Comparison of ENCODE assay signal across 30 mouse cellular contexts in the genomic region with DNA sequence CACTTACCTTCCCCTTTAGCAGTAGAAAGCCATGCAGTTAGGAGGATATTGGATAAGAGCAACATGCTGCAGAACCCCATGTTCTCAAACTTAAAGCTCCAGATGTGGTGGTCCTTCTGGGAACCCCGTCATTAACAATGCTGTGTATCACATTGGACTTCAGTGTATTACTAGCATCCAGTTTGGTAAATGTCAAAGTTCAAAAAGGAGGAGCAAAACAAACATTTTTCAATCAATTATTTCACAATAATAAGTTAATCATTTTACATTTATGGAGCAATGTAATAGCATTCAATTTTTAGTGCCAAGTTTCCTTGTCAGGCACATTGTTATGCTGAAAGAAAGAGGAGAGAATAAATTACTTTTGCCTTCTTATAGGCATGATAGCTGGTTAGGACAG. TPM values are rescaled to one million over a fixed set of nuclear protein-coding genes. Genes with fewer than 3 reads are reported as not detected.
DNase-seq lines count a peak whose midpoint lies in the region; ATAC-seq and TF ChIP-seq lines count a peak whose summit lies in the region.
"Had no signal": no experiment of that assay in that cellular context is flagged by ENCODE, and none has a peak within 500 bp of the region (broad histone marks: within the 10 kb centered on the region; RNA-seq: fewer than 3 reads in every experiment).

A gene (minus strand): TSS at position 155 of the 400 bp plus-strand sequence.

- 14% methylated on average over 1 of the region's 1 CpGs for WGBS in liver, adult 2 months
- 42% methylated on average over 1 of the region's 1 CpGs for WGBS in liver, embryonic 16.5 days (ENCODE audit: insufficient replicate concordance)
- WGBS in liver, embryonic 11.5 days: 66% methylated on average over 1 of the region's 1 CpGs

- H3K4me2 ChIP-seq in liver, embryonic 16.5 days (ENCODE audit: low read depth, low read length): no peak within 1 kb of the TSS
- H3K4me2 ChIP-seq in liver, embryonic 11.5 days: no peak within 1 kb of the TSS
- H3K4me2 ChIP-seq: embryonic facial prominence, embryonic 13.5 days; embryonic facial prominence, embryonic 15.5 days; forebrain, embryonic 12.5 days had no signal

- peak within 1 kb of the TSS; percentile 86 for H3K27ac ChIP-seq in liver, adult 2 months (replicated peaks; ENCODE audit: insufficient read depth, low read depth, low read length)
- H3K27ac ChIP-seq in liver, embryonic 16.5 days (ENCODE audit: low read length): no peak within 1 kb of the TSS
- no peak within 1 kb of the TSS for H3K27ac ChIP-seq in liver, embryonic 11.5 days (ENCODE audit: low read depth, low read length)
- H3K27ac ChIP-seq: embryonic facial prominence, embryonic 13.5 days; embryonic facial prominence, embryonic 15.5 days; forebrain, embryonic 10.5 days; forebrain, embryonic 12.5 days had no signal

- H3K79me2 ChIP-seq in liver, adult 2 months (ENCODE audit: control insufficient read depth, insufficient read depth, low read length): peaks cover 5% of the 10 kb centered on the region; the same call in 1 of the 2 replicates

- H3K9ac ChIP-seq in liver, adult 2 months (ENCODE audit: low read depth, low read length): peak within 1 kb of the TSS; percentile 72; the same call in 1 of the 2 replicates
- H3K9ac ChIP-seq in liver, embryonic 16.5 days (ENCODE audit: low read depth, low read length): no peak within 1 kb of the TSS
- H3K9ac ChIP-seq in liver, embryonic 11.5 days (ENCODE audit: low read depth, low read length): no peak within 1 kb of the TSS
- H3K9ac ChIP-seq: embryonic facial prominence, embryonic 13.5 days; embryonic facial prominence, embryonic 15.5 days; forebrain, embryonic 12.5 days had no signal

- no peak for TF ChIP-seq CTCF in liver, adult 2 months (IDR thresholded peaks at IDR 0.05; ENCODE audit: low read depth, low read length)

- H3K4me1 ChIP-seq in liver, adult 2 months (ENCODE audit: control insufficient read depth, insufficient read depth, low read length): peaks cover 21% of the 10 kb centered on the region; the same call in 1 of the 2 replicates
- no peaks in the 10 kb centered on the region for H3K4me1 ChIP-seq in liver, embryonic 16.5 days (ENCODE audit: control insufficient read depth, low read depth, low read length)
- H3K4me1 ChIP-seq in liver, embryonic 11.5 days (replicated peaks; ENCODE audit: control insufficient read depth, insufficient read depth, low read length): no peaks in the 10 kb centered on the region
- H3K4me1 ChIP-seq: embryonic facial prominence, embryonic 13.5 days; embryonic facial prominence, embryonic 15.5 days; forebrain, embryonic 10.5 days; forebrain, embryonic 12.5 days had no signal

- H3K4me3 ChIP-seq in liver, adult 2 months (ENCODE audit: insufficient read depth, low read depth, low read length): peak within 1 kb of the TSS; percentile 90
- 0 out of 2 replicates have a peak within 1 kb of the TSS, but pooled peaks have one; percentile 24 for H3K4me3 ChIP-seq in liver, embryonic 16.5 days (ENCODE audit: low read depth, low read length)
- H3K4me3 ChIP-seq in liver, embryonic 11.5 days (ENCODE audit: low read depth, low read length): no peak within 1 kb of the TSS
- H3K4me3 ChIP-seq: embryonic facial prominence, embryonic 13.5 days; embryonic facial prominence, embryonic 15.5 days; erythroblast, embryonic 14.5 days; forebrain, embryonic 10.5 days; forebrain, embryonic 12.5 days had no signal

- H3K36me3 ChIP-seq in liver, adult 2 months (ENCODE audit: control insufficient read depth, insufficient read depth, low read length): 0 out of 2 replicates have a peak, but pooled peaks cover 5% of the 10 kb centered on the region
- H3K36me3 ChIP-seq in liver, embryonic 16.5 days (ENCODE audit: control insufficient read depth, insufficient read depth): no peaks in the 10 kb centered on the region
- no peaks in the 10 kb centered on the region for H3K36me3 ChIP-seq in liver, embryonic 11.5 days (ENCODE audit: control insufficient read depth, insufficient read depth, low read length)
- H3K36me3 ChIP-seq: embryonic facial prominence, embryonic 13.5 days; embryonic facial prominence, embryonic 15.5 days; forebrain, embryonic 10.5 days; forebrain, embryonic 12.5 days; G1E had no signal

- TF ChIP-seq POLR2A in liver, adult 2 months (IDR thresholded peaks at IDR 0.05; ENCODE audit: extremely low read depth, insufficient read depth, low read length): no peak

- DNase-seq in adrenal gland, postnatal 10 days: no peak
- no peak for DNase-seq in adrenal gland, adult (ENCODE audit: inconsistent age in 2 of 2, low spot score in 1 of 2)
- DNase-seq in liver, adult 2 months (ENCODE audit: extremely low read depth, low read depth, low spot score): peak; percentile 93
- no peak for DNase-seq in liver
- DNase-seq in liver, embryonic 11.5 days (ENCODE audit: low spot score): no peak
- DNase-seq: adrenal gland, adult 2 months; adrenal gland, postnatal 25 days; B cell, adult 2 months; cerebellum, adult 11 months; cerebellum, adult 18-20 months; cerebellum, adult 8-10 months; cerebellum, adult 9-11 months; cerebellum, postnatal 14 days; cerebellum, postnatal 36 days; embryo, embryonic 11 days had no signal

- ATAC-seq in liver, embryonic 16.5 days (ENCODE audit: low read depth): peak; percentile 50; the same call in 1 of the 2 replicates
- ATAC-seq in liver, embryonic 11.5 days (replicated peaks; ENCODE audit: low FRiP score): no peak
- ATAC-seq: activated CD4-positive, CD25-positive, alpha-beta regulatory T cell, adult 4 months; CD4-positive, CD25-positive, alpha-beta regulatory T cell, adult 4 months; forebrain, embryonic 14.5 days; forebrain, embryonic 16.5 days; Patski had no signal

- H3K27me3 ChIP-seq in liver, adult 2 months (ENCODE audit: control insufficient read depth, insufficient read depth, low read length): no peaks in the 10 kb centered on the region
- no peaks in the 10 kb centered on the region for H3K27me3 ChIP-seq in liver, embryonic 16.5 days (ENCODE audit: control insufficient read depth, insufficient read depth, low read depth, low read length)
- H3K27me3 ChIP-seq in liver, embryonic 11.5 days (replicated peaks; ENCODE audit: control insufficient read depth, insufficient read depth, low read length): no peaks in the 10 kb centered on the region
- H3K27me3 ChIP-seq: CH12.LX; embryonic facial prominence, embryonic 13.5 days; embryonic facial prominence, embryonic 15.5 days; forebrain, embryonic 12.5 days; Patski had no signal

- no peaks in the 10 kb centered on the region for H3K9me3 ChIP-seq in liver, embryonic 16.5 days (replicated peaks; ENCODE audit: control insufficient read depth, low read length)
- H3K9me3 ChIP-seq in liver, embryonic 11.5 days (ENCODE audit: control insufficient read depth, low read length): no peaks in the 10 kb centered on the region
- H3K9me3 ChIP-seq: embryonic facial prominence, embryonic 13.5 days; embryonic facial prominence, embryonic 15.5 days; forebrain, embryonic 10.5 days; forebrain, embryonic 12.5 days; G1E had no signal

RNA-seq across cellular contexts. Expression of the gene that starts here (rescaled TPM):
- total RNA-seq in adrenal gland, postnatal 10 days (2021): 10 to 100 TPM; 14.4 to 37.0 TPM
- 940 and 997 TPM in 2 replicates for total RNA-seq in liver, adult 2 months (2014; rRNA removed)
- polyA plus RNA-seq in liver, adult 2 months (2012; rRNA removed): 224 and 239 TPM in 2 replicates
- 43.5 and 51.4 TPM in 2 replicates for polyA plus RNA-seq in liver, embryonic 16.5 days (2015; fragmentation: Nextera tagmentation; extraction: Ambion mirVana)
- not detected in 2 replicates for polyA plus RNA-seq in liver, embryonic 11.5 days (2014; fragmentation: Nextera tagmentation; extraction: Ambion mirVana)
- total RNA-seq: CH12.LX; common myeloid progenitor, adult 5-6 weeks; G1E had no signal
- polyA plus RNA-seq: activated CD4-positive, CD25-positive, alpha-beta regulatory T cell, adult 4 months; adrenal gland, adult 2 months; CD4-positive, CD25-positive, alpha-beta regulatory T cell, adult 4 months; embryonic facial prominence, embryonic 11.5 days; erythroblast, embryonic 14.5 days; forebrain, embryonic 10.5 days; forebrain, embryonic 12.5 days; forebrain, embryonic 14.5 days; forebrain, embryonic 16.5 days; G1E; Patski had no signal

Comparison
In these comparisons a context has a peak if more than half of its experiments do, and no peak if none do; other contexts are left out.
1. RNA of the gene that starts here (total RNA-seq): 940 to 997 TPM in liver, adult 2 months; 14.4 to 37.0 TPM in adrenal gland, postnatal 10 days; every median in the first group is over 10 times any median in the second.
2. RNA of the gene that starts here (polyA plus RNA-seq): 224 to 239 TPM in liver, adult 2 months and 43.5 to 51.4 TPM in liver, embryonic 16.5 days; not detected in liver, embryonic 11.5 days; every median in the first group is over 10 times any median in the second.